Mouse (Mus musculus) T-helper 2 cell (primary cell): ENCODE measurements around the gene Klhl9.
"Not testable (repeated sequence)": the region's sequence is repeated elsewhere in the genome, so short reads cannot be mapped to it uniquely, and the experiment has no call there.

Experiments
- in situ Hi-C: fragments of 300-600 bp; cut with MboI, MseI; formaldehyde crosslinking; loops from one replicate; pipeline ENCODE4 v1.15.1; 2025; ENCODE audit warnings: high pct_unique_total_duplicates

Klhl9 gene

DNA sequence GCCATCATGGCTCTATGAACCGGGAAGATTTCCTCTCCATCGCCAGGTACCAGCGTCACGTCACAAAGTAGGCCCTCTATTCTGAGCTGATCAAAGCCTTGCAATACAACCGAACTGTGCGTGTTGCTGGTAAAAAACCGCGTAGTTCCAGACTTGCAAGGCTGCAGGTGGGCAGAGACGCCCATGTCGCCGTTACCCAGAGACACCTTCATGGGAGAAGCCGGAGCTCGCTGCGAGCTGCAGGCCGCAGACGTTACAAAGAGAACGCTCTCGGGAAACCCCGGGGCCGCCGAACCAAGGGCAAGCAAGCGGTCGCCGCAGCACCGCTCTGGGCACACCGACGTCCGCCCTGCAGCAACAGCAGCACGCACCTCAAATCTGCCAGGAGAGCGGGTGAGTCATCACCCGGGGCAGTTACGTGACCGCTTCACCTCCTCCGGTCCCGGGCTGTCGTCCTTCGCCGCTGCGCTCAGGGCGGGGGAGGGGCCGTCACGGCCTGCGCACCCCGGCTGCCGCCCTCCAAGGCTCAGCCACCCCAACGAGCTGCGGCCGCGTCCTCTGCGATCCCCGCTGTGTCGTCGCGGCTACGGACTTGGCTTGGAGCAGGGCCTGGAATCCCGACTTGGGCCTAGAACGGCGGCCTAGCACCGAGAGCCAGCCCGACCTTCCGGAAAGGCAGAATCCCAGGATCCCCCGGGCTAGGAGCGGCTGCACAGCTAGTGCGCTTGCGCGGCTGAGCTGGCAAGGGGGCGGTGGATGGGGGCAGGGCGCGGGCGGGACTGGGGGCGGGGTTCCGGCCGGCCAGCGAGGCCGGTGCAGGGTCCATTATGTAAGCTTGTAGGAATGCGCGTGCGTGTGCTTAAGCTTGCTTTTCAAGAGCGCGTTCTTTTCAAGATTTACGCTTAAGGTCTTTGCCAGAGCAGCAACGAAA lies at the start of gene Klhl9, which contains the start of gene Gm26566:
Klhl9 (minus strand) TSS at position 675 of the 931 bp plus-strand sequence.
Gm26566 (plus strand) TSS at position 15 of the 931 bp plus-strand sequence.
- in situ Hi-C loops = loop anchor here (5.0 kb wide), 1 partner anchor 80 kb away; the partner anchor contains the start of gene Ifna13

DNA sequence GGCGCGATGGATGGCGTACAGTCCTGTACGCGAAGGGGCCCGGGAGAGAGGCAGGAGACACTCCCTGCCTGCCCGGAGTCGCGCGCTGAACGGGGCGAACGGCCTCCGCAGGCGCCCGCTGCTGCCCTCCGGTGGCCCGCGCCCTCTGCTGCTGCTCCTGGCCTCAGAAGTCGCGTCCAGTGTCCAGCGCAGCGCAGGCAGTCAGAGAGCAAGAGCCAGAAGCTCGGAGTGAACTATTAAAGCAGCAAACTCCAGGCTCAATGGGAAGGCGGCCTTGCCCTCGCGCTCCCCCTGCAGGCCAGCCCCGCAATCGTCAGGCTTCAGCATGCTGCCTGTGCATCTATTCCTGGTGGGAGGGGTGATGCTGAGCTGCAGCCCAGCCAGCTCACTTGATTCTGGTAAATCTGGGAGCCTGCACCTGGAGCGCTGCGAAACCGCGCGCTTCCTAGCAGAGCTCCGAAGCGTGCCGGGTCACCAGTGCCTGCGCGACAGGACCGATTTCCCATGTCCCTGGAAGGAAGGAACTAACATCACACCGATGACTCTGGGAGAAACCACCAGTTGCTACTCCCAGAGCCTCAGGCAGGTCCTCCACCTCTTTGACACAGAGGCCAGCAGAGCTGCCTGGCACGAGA lies 41.2 kb upstream of the Klhl9 start:
- in situ Hi-C loops = not testable (repeated sequence)

- in situ Hi-C loops = not testable (repeated sequence)
These were observed 40.1 kb upstream of the Klhl9 start for GRCm38 (mm10) chr4:88762341-88762740.

DNA sequence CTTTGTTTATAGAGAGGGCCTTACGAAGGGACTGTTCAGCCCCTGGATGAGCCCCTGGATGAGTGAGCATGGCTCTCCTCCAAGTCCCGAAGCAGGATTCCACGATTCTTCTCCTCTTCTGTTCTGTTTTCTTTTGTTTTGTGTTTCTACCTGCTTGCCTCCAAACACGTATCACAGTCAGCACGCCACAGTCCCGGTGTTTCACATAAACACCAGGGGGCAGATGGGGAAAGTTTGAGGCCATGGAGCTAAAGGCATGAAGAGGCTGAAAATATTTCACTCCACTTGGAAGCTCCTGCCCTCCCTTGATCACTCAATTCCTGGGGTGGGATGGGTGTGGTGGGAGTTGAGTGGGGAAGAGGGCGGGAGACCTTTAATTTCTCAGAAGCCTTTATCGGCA lies 39.5 kb upstream of the Klhl9 start:
- in situ Hi-C loops = not testable (repeated sequence)

GRCm38 (mm10) chr4:88760431-88760830 lies 38.2 kb upstream of the Klhl9 start:
- in situ Hi-C loops = not testable (repeated sequence)

DNA sequence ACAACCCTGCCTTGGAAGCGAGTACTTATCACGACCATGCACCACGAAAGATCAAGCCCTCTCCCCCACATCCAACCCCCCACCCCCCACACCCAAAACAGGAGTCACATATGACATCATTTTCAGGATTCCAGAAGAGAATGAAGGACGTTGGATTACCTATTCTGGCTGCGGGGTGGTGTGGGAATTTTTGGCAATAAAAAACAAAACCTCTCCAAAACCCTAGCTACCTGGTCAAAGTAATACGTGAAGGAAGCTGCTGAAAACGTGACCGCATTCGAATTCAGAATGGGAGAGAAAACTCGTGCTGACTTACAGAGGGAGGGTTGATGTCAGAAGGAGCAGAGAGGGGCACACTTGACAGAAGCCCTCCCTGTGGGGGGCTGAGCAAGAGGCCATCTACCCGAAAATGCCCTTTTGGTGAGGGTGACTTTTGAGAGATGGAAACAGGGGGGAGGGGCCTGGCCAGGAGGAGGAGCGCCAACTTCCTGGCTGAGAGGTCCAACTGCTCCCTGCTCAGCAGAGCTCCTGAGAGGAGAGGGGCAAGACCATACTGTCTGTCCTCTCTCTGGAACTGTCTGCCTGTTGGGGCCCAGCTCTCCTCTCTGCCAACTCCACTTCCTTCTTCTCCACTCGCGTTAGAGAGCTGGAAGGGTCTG lies 37.5 kb upstream of the Klhl9 start, which contains the start of gene Gm13283:
Gm13283 (plus strand) TSS at position 510 of the 659 bp plus-strand sequence.
- in situ Hi-C loops = not testable (repeated sequence)

GRCm38 (mm10) chr4:88758751-88759150 lies 36.5 kb upstream of the Klhl9 start:
- in situ Hi-C loops = not testable (repeated sequence)

DNA sequence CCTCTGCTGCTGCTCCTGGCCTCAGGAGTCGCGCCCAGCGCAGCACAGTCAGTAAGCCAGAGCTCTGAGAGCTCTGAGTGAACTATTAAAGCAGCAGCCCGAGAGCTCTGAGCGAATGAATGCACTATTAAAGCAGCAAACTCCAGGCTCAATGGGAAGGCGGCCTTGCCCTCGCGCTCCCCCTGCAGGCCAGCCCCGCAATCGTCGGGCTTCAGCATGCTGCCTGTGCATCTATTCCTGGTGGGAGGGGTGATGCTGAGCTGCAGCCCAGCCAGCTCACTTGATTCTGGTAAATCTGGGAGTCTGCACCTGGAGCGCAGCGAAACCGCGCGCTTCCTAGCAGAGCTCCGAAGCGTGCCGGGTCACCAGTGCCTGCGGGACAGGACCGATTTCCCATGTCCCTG lies 35.4 kb upstream of the Klhl9 start:
- in situ Hi-C loops = not testable (repeated sequence)

DNA sequence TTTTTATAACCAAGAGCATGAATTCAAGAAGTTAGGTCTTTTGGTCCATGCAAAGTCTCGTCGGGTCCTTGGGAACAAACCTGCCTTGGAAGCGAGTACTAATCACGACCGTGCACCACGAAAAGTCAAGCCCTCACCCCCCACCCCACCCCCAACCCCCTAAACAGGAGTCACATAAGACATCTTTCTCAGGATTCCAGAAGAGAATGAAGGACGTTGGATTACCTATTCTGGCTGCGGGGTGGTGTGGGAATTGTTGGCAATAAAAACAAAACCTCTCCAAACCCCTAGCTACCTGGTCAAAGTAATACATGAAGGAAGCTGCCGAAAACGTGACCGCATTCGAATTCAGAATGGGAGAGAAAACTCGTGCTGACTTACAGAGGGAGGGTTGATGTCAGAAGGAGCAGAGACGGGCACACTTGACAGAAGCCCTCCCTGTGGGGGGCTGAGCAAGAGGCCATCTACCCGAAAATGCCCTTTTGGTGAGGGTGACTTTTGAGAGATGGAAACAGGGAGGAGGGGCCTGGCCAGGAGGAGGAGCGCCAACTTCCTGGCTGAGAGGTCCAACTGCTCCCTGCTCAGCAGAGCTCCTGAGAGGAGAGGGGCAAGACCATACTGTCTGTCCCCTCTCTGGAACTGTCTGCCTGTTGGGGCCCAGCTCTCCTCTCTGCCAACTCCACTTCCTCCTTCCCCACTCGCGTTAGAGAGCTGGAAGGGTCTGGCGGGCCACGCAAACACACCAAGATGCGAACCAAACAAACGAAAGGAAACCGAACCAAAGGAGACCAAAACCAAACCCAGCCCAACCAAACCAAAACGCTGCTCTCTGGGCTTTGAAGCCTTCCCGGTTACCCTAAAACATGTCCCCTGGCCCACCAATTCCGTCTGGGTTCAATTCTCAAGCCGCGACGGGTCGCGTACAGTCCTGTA lies 34.6 kb upstream of the Klhl9 start:
- in situ Hi-C loops = not testable (repeated sequence)

DNA sequence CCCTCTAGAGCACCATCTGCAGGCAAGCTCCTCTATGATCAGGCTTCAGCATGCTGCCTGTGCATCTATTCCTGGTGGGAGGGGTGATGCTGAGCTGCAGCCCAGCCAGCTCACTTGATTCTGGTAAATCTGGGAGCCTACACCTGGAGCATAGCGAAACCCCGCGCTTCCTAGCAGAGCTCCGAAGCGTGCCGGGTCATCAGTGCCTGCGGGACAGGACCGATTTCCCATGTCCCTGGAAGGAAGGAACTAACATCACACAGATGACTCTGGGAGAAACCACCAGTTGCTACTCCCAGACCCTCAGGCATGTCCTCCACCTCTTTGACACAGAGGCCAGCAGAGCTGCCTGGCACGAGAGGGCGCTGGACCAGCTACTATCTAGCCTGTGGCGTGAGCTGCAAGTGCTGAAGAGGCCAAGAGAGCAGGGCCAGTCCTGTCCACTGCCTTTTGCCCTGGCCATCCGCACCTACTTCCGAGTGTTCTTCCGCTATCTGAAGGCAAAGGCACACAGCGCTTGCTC lies 32.6 kb upstream of the Klhl9 start, which contains the start of gene Gm13271:
Gm13271 (plus strand) TSS at position 51 of the 523 bp plus-strand sequence.
- in situ Hi-C loops = loop anchor here (5.0 kb wide), 1 partner anchor 32 kb away; the partner anchor contains the start of genes Gm13276 and Gm13277

GRCm38 (mm10) chr4:88749926-88750325 lies 27.7 kb upstream of the Klhl9 start:
- in situ Hi-C loops = loop anchor here (5.0 kb wide), 1 partner anchor 37 kb away; the partner anchor contains the start of genes Gm13276 and Gm13277

GRCm38 (mm10) chr4:88744207-88744606 lies 21.9 kb upstream of the Klhl9 start:
- in situ Hi-C loops = no loop called here

DNA sequence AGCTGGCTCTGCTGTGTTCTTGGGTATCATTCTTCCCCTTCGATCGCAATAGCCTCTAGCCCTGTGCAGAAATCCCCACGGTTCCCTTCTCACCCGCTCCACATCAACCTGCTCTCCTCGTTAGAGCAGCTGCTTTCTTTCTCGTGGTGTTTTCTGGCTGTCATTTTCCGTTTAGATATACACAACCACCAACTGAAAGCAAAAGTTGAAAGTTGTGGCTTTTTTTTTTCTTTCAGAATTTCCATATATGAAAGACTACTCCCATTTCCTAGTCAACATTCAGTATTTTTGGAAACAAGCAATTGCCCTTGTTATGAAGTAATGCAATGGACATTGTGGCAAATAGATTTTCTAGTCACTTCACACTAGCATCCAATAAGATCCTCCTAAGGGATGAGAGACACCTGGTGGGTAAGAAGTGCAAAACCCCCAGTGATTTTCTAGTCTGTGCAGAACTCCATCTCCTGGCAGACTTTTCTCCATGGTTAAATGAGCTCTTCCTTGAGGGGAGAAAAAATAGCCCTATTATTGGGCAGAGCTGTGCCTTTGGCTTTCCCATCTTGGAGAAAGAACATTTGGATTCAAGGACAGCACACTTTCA lies 20.6 kb upstream of the Klhl9 start:
- in situ Hi-C loops = no loop called here

DNA sequence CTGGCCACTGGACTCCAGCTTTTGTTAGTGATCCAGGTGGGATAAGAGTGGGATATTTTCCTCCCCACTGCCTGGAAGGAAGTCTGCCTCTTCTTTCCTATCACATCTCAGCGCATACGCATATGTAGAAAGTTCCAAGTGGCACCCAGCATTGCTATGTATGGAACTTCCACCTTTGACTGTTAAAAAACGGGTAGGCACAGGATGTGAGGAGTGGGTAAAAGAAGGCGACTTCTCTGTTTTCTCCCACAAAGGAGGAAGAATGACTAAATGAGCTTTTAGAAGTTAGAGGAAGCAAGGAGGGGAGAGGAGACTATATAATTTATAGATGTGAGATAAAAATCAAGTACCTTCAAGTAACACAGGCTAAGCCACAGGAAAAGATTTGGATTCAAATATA lies 19.2 kb upstream of the Klhl9 start:
- in situ Hi-C loops = no loop called here

- in situ Hi-C loops = no loop called here
These were observed 16.8 kb upstream of the Klhl9 start for GRCm38 (mm10) chr4:88739036-88739435.

GRCm38 (mm10) chr4:88738480-88738879 lies 16.2 kb upstream of the Klhl9 start:
- in situ Hi-C loops = no loop called here

GRCm38 (mm10) chr4:88727324-88727723 lies 5.1 kb upstream of the Klhl9 start:
- in situ Hi-C loops = no loop called here

DNA sequence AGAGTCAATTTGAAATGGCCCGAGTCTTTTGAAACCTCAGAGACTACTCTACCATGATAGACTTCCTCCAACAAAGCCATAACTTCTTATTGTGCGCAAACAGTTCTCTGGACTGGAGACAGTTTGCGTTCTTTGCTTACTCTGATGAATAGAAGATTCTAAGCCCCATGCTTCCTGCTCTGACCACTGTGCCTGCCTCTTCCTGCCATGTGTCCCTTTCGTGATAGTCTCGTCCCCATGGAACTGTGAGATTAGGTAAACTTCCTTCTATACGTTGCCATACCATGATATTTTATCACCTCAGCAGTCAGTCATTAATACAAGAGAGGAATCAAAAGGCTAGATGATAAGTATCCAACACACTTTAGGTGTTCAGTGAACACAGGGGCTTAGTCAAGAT lies 4.5 kb upstream of the Klhl9 start:
- in situ Hi-C loops = no loop called here

- in situ Hi-C loops = loop anchor here (5.0 kb wide), 1 partner anchor 81 kb away; the partner anchor contains the start of gene Ifna13
These were observed 1.3 kb upstream of the Klhl9 start for GRCm38 (mm10) chr4:88723497-88724090.
